Mouse (Mus musculus): ENCODE measurements around the gene Nr1d1.

GRCm38 (mm10) chr11:98782651-98783235, 7.6 kb upstream of the Nr1d1 start:
- TF ChIP-seq CTCF (IDR thresholded peaks at IDR 0.05; ENCODE audit: borderline replicate concordance, extremely low read depth, insufficient read depth, insufficient read length): no peak
- TF ChIP-seq POLR2A (IDR thresholded peaks at IDR 0.05; ENCODE audit: borderline replicate concordance, extremely low read depth, insufficient read depth, insufficient read length, poor library complexity, severe bottlenecking): no peak
